Mouse (Mus musculus): Measurements from ENCODE around the gene Rilp. TPM values are rescaled to one million over a fixed set of nuclear protein-coding genes. Genes with fewer than 3 reads are reported as not detected.

Rilp gene
- polyA plus RNA-seq, 1 experiment from 2014 or later, result 0.75 TPM

- H3K4me3 ChIP-seq, result no peak overlapping the region
- 89% methylated on average over 6 of the region's 6 CpGs for whole genome bisulfite sequencing
- no peak overlapping the region for H3K9ac ChIP-seq
- no peaks in the 10 kb centered on the region for H3K9me3 ChIP-seq
- no peak overlapping the region for H3K27ac ChIP-seq
- no peaks in the 10 kb centered on the region for H3K4me1 ChIP-seq
- no peak for ATAC-seq (ENCODE audit: insufficient number of reproducible peaks, insufficient read depth, low FRiP score, low TSS enrichment)
- H3K36me3 ChIP-seq, result no peaks in the 10 kb centered on the region
- no peak overlapping the region for H3K4me2 ChIP-seq (replicated peaks)
- H3K27me3 ChIP-seq, result no peaks in the 10 kb centered on the region
Observed at GRCm38 (mm10) chr11:75526943-75527342, 17.0 kb downstream of the Rilp start.

- Histone ChIP-seq H3K27me3 (no peaks in the 10 kb centered on the region), H3K4me1 (peaks cover 11% of the 10 kb centered on the region), H3K4me2 (replicated peaks) (no peak overlapping the region), H3K9me3 (no peaks in the 10 kb centered on the region), H3K9ac (no peak overlapping the region), H3K36me3 (no peaks in the 10 kb centered on the region), H3K4me3 (no peak overlapping the region), H3K27ac (no peak overlapping the region)
- no peak for ATAC-seq (ENCODE audit: insufficient number of reproducible peaks, insufficient read depth, low FRiP score, low TSS enrichment)
- 56% methylated on average over 4 of the region's 4 CpGs for WGBS
Observed at GRCm38 (mm10) chr11:75529771-75530170, 19.9 kb downstream of the Rilp start.

GRCm38 (mm10) chr11:75530325-75530724 is 20.4 kb downstream of the Rilp start:
- ATAC-seq (ENCODE audit: insufficient number of reproducible peaks, insufficient read depth, low FRiP score, low TSS enrichment), result no peak
- Histone ChIP-seq H3K27ac (peak overlapping the region; percentile 90), H3K9me3 (no peaks in the 10 kb centered on the region), H3K27me3 (no peaks in the 10 kb centered on the region), H3K9ac (peak overlapping the region; percentile 80), H3K4me1 (peaks cover 11% of the 10 kb centered on the region), H3K4me3 (peak overlapping the region; percentile 67), H3K4me2 (replicated peaks) (peak overlapping the region; percentile 99), H3K36me3 (no peaks in the 10 kb centered on the region)
- WGBS, result 1% methylated on average over 10 of the region's 10 CpGs

- peak overlapping the region; percentile 67 for H3K4me3 ChIP-seq
- H3K36me3 ChIP-seq, result no peaks in the 10 kb centered on the region
- under 1% methylated on average over 31 of the region's 31 CpGs for WGBS
- no peaks in the 10 kb centered on the region for H3K9me3 ChIP-seq
- no peak for ATAC-seq (ENCODE audit: insufficient number of reproducible peaks, insufficient read depth, low FRiP score, low TSS enrichment)
- H3K27ac ChIP-seq, result peak overlapping the region; percentile 90
- H3K9ac ChIP-seq, result peak overlapping the region; percentile 80
- H3K4me2 ChIP-seq (replicated peaks), result peak overlapping the region; percentile 99
- H3K27me3 ChIP-seq, result no peaks in the 10 kb centered on the region
- H3K4me1 ChIP-seq, result peaks cover 11% of the 10 kb centered on the region
Observed at GRCm38 (mm10) chr11:75530845-75531373, 21.0 kb downstream of the Rilp start.

GRCm38 (mm10) chr11:75531469-75532242 is 21.8 kb downstream of the Rilp start, which contains the start of gene Slc43a2:
Gene Slc43a2 (plus strand): TSS chr11:75531694.
- Histone ChIP-seq H3K36me3 (no peaks in the 10 kb centered on the region), H3K27me3 (no peaks in the 10 kb centered on the region), H3K4me2 (replicated peaks) (peak within 1 kb of the TSS; percentile 99), H3K9me3 (no peaks in the 10 kb centered on the region), H3K4me1 (peaks cover 11% of the 10 kb centered on the region), H3K4me3 (peak within 1 kb of the TSS; percentile 67), H3K9ac (peak within 1 kb of the TSS; percentile 80), H3K27ac (peak within 1 kb of the TSS; percentile 90)
- under 1% methylated on average over 62 of the region's 62 CpGs for WGBS
- peak; percentile 95 for ATAC-seq (ENCODE audit: insufficient number of reproducible peaks, insufficient read depth, low FRiP score, low TSS enrichment)

DNA sequence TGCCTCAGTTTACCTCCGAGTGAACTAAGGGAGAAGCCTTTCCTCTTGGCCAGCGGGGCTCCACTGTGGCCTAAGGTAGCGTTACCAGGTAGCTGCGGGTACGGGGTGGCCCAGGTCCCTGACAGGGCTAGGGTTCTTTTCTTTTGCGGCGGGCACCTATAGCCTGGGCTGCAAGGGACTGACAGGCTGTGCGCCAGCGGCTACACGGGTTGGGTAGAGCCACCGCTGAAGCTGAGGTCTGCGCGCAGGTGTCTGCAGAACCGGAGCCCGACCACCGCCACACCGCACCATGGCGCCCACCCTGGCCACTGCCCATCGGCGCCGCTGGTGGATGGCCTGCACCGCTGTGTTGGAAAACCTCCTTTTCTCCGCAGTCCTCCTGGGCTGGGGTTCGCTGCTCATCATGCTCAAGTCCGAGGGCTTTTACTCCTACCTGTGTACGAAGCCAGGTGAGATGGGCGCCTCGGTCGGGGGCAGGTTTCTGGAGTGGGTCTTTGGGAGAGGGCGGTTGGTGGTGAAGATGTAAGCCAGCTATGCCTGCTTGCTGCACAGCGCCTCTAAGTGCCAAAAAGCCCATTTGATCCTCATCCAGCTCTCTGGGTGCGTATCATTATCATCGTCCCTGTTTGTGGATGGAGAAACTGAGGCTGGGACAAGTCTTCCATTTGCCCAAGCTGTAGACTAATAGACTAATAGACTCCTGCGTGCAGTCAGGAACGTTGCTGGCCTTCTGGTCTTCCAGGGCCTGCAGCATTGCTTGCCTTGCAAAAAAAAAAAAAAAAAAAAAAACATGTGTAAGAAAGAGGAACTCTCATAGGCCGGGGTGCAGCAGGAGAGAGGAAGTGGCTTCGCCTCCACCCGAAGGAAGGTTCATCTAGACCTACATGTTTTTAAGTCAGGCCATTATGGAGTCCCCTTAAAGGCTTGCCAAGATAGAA is 22.7 kb downstream of the Rilp start:
- H3K27me3 ChIP-seq, result no peaks in the 10 kb centered on the region
- no peaks in the 10 kb centered on the region for H3K9me3 ChIP-seq
- H3K27ac ChIP-seq, result no peak overlapping the region
- H3K4me2 ChIP-seq (replicated peaks), result peak overlapping the region; percentile 99
- 14% methylated on average over 38 of the region's 38 CpGs for WGBS
- H3K36me3 ChIP-seq, result no peaks in the 10 kb centered on the region
- peaks cover 12% of the 10 kb centered on the region for H3K4me1 ChIP-seq
- 0 out of 2 replicates have a peak, but pooled peaks have one; percentile 35 for ATAC-seq (ENCODE audit: insufficient number of reproducible peaks, insufficient read depth, low FRiP score, low TSS enrichment)
- peak overlapping the region; percentile 67 for H3K4me3 ChIP-seq
- peak overlapping the region; percentile 80 for H3K9ac ChIP-seq

DNA sequence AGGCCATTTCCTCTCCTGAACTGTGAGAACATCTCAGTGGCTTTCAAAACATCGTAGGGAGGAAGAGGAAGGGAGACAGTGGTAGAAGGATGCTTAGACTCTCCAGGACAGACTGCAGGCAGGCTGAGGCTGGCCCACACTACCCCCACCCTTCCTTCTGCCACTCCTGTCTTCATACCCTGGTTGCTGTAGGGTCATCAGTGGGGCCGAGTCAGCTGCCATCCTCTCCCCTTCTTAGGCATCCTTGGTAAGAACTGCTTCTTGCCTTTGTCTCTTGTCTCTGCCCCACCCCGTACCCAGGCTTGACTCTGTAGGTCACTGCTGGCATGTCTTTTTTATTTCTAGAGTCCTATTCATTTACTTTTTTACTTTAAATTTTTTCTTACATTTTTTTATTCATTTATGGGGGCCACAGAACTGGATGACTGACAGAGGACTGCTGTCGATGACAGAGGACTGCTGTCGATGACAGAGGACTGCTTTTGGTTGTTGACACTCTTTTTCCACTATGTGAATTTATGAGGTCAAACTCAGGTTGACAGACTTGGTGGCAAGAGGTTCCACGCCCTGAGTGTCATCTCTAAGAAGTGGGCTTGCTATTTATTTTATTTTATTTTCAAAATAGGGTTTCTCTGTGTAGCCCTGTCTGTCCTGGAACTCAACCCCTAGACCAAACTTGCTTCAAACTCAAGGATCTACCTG is 23.6 kb downstream of the Rilp start:
- no peak for ATAC-seq (ENCODE audit: insufficient number of reproducible peaks, insufficient read depth, low FRiP score, low TSS enrichment)
- H3K9me3 ChIP-seq, result no peaks in the 10 kb centered on the region

DNA sequence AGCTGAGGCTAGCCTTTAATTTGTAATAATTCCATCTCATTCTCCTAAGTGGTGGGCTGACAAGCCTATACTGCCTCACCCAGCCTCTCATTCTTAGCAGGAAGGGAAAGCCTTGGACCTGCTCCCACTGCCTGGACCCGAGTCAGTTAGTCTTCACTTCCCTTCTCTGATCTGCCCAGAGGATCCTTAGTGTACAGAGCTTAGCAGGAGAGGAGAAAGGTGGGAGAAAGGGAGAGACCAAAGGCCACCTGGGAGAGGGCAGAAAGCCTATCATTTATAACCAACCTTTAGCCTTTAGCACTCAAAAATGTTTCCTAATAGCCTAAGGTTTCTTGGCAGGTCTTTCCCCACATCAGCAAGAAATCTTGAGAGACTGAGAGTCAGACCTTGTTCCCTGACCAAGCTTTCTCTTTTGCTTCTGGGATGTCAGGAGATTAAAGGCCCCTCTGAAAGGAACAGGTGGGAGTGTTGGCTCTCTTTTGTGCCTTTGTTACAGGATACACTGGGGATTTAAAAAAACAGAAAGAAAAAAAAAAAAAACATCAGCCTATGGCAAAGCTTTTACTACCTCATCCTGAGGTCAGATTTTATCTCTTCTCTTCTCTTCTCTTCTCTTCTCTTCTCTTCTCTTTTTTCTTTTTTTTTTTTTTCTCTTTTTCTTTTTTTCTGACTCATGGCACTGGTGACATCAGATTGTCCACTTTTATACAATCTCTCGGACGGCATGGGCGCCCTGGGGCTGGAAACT is 24.6 kb downstream of the Rilp start:
- ATAC-seq (ENCODE audit: insufficient number of reproducible peaks, insufficient read depth, low FRiP score, low TSS enrichment), result no peak

More for the DNA sequence above, 23.6 kb downstream of the Rilp start:
- Histone ChIP-seq H3K4me2 (replicated peaks) (0 out of 2 replicates have a peak overlapping the region, but pooled peaks have one; percentile 99), H3K9ac (no peak overlapping the region), H3K4me1 (peaks cover 20% of the 10 kb centered on the region), H3K27ac (no peak overlapping the region), H3K4me3 (0 out of 2 replicates have a peak overlapping the region, but pooled peaks have one; percentile 5), H3K36me3 (no peaks in the 10 kb centered on the region), H3K27me3 (no peaks in the 10 kb centered on the region)
- WGBS, result 77% methylated on average over 6 of the region's 6 CpGs

GRCm38 (mm10) chr11:75535106-75535795 is 25.4 kb downstream of the Rilp start:
- ATAC-seq (ENCODE audit: insufficient number of reproducible peaks, insufficient read depth, low FRiP score, low TSS enrichment), result no peak
- Histone ChIP-seq H3K9me3 (no peaks in the 10 kb centered on the region), H3K9ac (no peak overlapping the region), H3K27me3 (no peaks in the 10 kb centered on the region), H3K36me3 (no peaks in the 10 kb centered on the region), H3K4me1 (peaks cover 22% of the 10 kb centered on the region), H3K4me2 (replicated peaks) (no peak overlapping the region), H3K27ac (no peak overlapping the region), H3K4me3 (no peak overlapping the region)
- 54% methylated on average over 13 of the region's 13 CpGs for WGBS

More for the DNA sequence above, 24.6 kb downstream of the Rilp start:
- H3K27me3 ChIP-seq, result no peaks in the 10 kb centered on the region
- H3K9ac ChIP-seq, result no peak overlapping the region
- no peak overlapping the region for H3K27ac ChIP-seq
- H3K9me3 ChIP-seq, result no peaks in the 10 kb centered on the region
- no peak overlapping the region for H3K4me3 ChIP-seq
- H3K36me3 ChIP-seq, result no peaks in the 10 kb centered on the region
- H3K4me1 ChIP-seq, result peaks cover 22% of the 10 kb centered on the region
- 52% methylated on average over 4 of the region's 4 CpGs for WGBS
- H3K4me2 ChIP-seq (replicated peaks), result no peak overlapping the region
